Mouse (Mus musculus) embryonic facial prominence, embryonic 14.5 days (tissue): ENCODE data around the gene Foxp4. TPM values are rescaled to one million over a fixed set of nuclear protein-coding genes. Genes with fewer than 3 reads are reported as not detected.
A peak's percentile ranks its signal among the peaks of the same experiment; 100 is the strongest.

Experiments
- ATAC-seq: fragments of 200-750 bp; cut with Nextera tagmentation; 2 replicates; pipeline ENCODE4 v1.8.0; 2017; ENCODE audit warnings: low read depth, moderate number of reproducible peaks, moderate TSS enrichment
- DNase-seq: peaks from one replicate; pipeline ENCODE4 v3.0.0-alpha.2; 2015; ENCODE audit warnings: low spot score
- H3K27ac ChIP-seq: fragments of 300-500 bp; sonication (generic); replicated peaks from 2 replicates; pipeline ENCODE4 v1.5.1; 2014; ENCODE audit warnings: low read depth, mild to moderate bottlenecking, low read length, moderate library complexity
- H3K27me3 ChIP-seq: fragments of 300-500 bp; sonication (generic); replicated peaks from 2 replicates; pipeline ENCODE4 v1.6.1; 2014; ENCODE audit warnings: low read length; ENCODE audit not compliant: control insufficient read depth, insufficient read depth
- H3K36me3 ChIP-seq: fragments of 300-500 bp; sonication (generic); 2 replicates; pipeline ENCODE4 v1.6.1; 2014; ENCODE audit warnings: low read length, mixed read lengths; ENCODE audit not compliant: control insufficient read depth, insufficient read depth
- H3K4me1 ChIP-seq: fragments of 300-500 bp; sonication (generic); 2 replicates; pipeline ENCODE4 v1.6.1; 2014; ENCODE audit warnings: antibody characterized with exemption, low read length; ENCODE audit not compliant: control insufficient read depth, insufficient read depth
- H3K4me2 ChIP-seq: fragments of 300-500 bp; sonication (generic); 2 replicates; pipeline ENCODE4 v1.6.1; 2014; ENCODE audit warnings: low read depth, mild to moderate bottlenecking, low read length, moderate library complexity, mixed read lengths
- H3K4me3 ChIP-seq: fragments of 300-500 bp; sonication (generic); 2 replicates; pipeline ENCODE4 v1.5.1; 2014; ENCODE audit warnings: low read depth, mild to moderate bottlenecking, low read length
- H3K9ac ChIP-seq: fragments of 300-500 bp; sonication (generic); 2 replicates; pipeline ENCODE4 v1.6.1; 2014; ENCODE audit warnings: low read depth, mild to moderate bottlenecking, low read length, moderate library complexity, mixed read lengths
- H3K9me3 ChIP-seq: fragments of 300-500 bp; sonication (generic); 2 replicates; pipeline ENCODE4 v1.6.1; 2016; ENCODE audit warnings: low read length; ENCODE audit not compliant: control insufficient read depth
- WGBS: fragments of 180-500 bp; shearing (Covaris S2); extraction: QIAGEN DNeasy Blood & Tissue Kit; methylation state at CpG from one replicate; pipeline ENCODE4 v1.1.7; 2014; 5-methylcytosine and 5-hydroxymethylcytosine counted together
- polyA plus RNA-seq: library from polyadenylated mRNA; unstranded; fragments of >200 nt; fragmentation: Nextera tagmentation; extraction: Ambion mirVana; gene quantifications from 2 replicates; pipeline ENCODE4 v1.2.1, GENCODE M21; 2014

Foxp4 gene
- polyA plus RNA-seq, 1 experiment from 2014 or later = 21.0 TPM

DNA sequence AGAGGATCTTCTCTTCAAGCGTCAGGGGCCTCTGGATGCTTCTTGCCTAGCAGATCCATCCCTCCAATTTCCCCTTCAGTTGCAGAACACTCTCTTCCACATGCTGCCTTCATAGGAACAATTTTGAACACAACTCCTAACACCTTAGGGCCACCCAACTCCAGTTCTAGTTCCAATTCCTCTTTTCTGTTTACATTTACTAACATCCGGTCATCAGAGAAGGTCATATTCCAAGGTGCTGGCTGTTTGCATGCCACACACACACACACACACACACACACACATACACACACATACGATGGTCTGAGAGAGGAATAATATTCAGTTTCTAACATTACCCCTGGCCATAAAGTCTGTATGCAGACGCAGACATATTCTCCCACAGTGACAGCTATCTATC, 17.6 kb upstream of the Foxp4 start:
- DNase-seq = no peak
- Histone ChIP-seq H3K36me3 (no peaks in the 10 kb centered on the region), H3K9ac (no peak overlapping the region), H3K27ac (no peak overlapping the region), H3K4me3 (no peak overlapping the region), H3K4me1 (peaks cover under 1% of the 10 kb centered on the region; the same call in 1 of the 2 replicates), H3K27me3 (0 out of 2 replicates have a peak, but pooled peaks cover under 1% of the 10 kb centered on the region), H3K4me2 (no peak overlapping the region), H3K9me3 (no peaks in the 10 kb centered on the region)
- ATAC-seq = no peak
- WGBS = 80% methylated on average over 4 of the region's 4 CpGs

- Histone ChIP-seq H3K27me3 (no peaks in the 10 kb centered on the region), H3K4me1 (no peaks in the 10 kb centered on the region), H3K9me3 (no peaks in the 10 kb centered on the region), H3K9ac (no peak overlapping the region), H3K4me3 (no peak overlapping the region), H3K4me2 (no peak overlapping the region), H3K27ac (no peak overlapping the region), H3K36me3 (no peaks in the 10 kb centered on the region)
- WGBS = 54% methylated on average over 6 of the region's 6 CpGs
- ATAC-seq = no peak
- DNase-seq = no peak
These were observed 14.4 kb upstream of the Foxp4 start for GRCm38 (mm10) chr17:47938839-47939238.

DNA sequence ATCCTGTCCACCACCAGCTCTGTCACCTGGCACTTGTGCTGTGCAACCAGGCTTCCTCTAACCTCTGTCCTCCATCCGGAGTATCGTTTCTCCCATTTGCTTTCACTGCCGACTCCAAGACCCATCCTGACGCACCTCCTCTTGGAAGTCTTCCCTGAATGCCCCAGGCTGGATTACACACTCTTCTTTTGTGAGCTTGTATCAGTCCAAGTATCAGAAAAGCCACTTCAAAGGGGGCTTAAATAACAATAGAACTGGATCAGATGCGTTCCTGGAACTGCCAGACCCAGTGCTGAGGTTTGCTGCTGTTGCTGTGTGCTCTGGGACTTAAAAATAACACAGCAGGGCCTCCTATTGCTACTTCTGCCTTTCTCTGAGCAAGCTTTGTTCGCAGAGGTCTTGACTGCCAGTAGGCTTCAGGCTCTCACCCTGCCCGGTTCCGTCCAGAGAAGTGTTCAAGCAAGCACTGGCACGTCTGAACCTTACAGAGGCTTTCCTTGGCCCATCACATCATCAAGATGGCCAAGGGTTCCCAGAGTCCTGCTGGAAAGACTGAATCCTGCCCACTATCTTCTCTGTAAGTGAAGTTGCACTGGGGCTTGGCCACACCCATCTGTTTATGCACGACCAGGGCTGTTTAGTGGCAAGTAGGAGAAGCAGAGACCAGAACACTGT, 13.6 kb upstream of the Foxp4 start:
- no peak overlapping the region for H3K4me2 ChIP-seq
- 32% methylated on average over 10 of the region's 10 CpGs for WGBS
- no peaks in the 10 kb centered on the region for H3K4me1 ChIP-seq
- H3K27me3 ChIP-seq = no peaks in the 10 kb centered on the region
- no peak overlapping the region for H3K9ac ChIP-seq
- H3K27ac ChIP-seq = no peak overlapping the region
- no peak for ATAC-seq
- DNase-seq = no peak
- H3K4me3 ChIP-seq = no peak overlapping the region
- no peaks in the 10 kb centered on the region for H3K36me3 ChIP-seq
- H3K9me3 ChIP-seq = no peaks in the 10 kb centered on the region

- no peaks in the 10 kb centered on the region for H3K4me1 ChIP-seq
- H3K36me3 ChIP-seq = no peaks in the 10 kb centered on the region
- no peak overlapping the region for H3K4me2 ChIP-seq
- ATAC-seq = no peak
- 76% methylated on average over 4 of the region's 4 CpGs for WGBS
- no peak overlapping the region for H3K4me3 ChIP-seq
- H3K9ac ChIP-seq = no peak overlapping the region
- no peak for DNase-seq
- H3K27ac ChIP-seq = no peak overlapping the region
- no peaks in the 10 kb centered on the region for H3K9me3 ChIP-seq
- no peaks in the 10 kb centered on the region for H3K27me3 ChIP-seq
These were observed 12.1 kb upstream of the Foxp4 start for GRCm38 (mm10) chr17:47936591-47936990.

DNA sequence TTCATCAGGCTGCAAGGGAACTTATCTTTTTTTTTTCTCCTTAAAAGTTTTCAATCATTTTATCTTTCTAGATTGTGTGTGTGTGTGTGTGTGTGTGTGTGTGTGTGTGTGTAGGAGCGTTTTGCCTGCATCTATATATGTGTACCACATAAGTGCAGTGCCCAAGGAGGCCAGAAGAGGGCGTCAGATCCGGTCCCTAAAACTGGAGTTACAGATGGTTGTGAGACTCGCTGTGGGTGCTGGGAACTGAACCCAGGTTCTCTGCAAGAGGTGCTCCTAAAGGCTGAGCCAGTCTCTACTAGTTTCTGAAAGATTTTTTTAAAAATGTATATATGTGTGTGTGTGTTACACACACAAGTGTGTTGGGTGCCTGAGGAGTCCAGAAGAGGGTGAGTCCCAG, 5.0 kb upstream of the Foxp4 start:
- H3K4me3 ChIP-seq = no peak overlapping the region

DNA sequence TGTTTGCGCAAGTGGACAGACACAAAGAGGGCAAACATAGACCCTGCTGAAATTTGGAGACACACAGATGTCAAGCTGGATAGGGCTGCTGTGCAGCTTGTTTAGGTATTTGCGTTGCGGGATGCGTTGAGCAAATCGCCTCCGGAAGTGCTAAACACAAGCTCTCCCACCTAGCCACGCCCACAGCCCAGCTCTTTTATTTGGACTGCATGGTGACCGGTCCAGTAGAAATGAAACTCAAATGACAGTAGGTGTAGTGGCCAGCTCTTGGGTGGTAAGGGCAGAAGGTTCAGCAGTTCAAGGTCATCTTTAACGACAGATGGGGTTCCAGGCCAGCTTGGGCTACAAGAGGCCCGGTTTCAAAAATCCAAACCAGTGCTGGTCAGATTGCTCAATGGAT, 1.5 kb upstream of the Foxp4 start:
- Histone ChIP-seq H3K4me2 (peak overlapping the region; percentile 91), H3K36me3 (no peaks in the 10 kb centered on the region), H3K9me3 (0 out of 2 replicates have a peak, but pooled peaks cover 4% of the 10 kb centered on the region), H3K9ac (peak overlapping the region; percentile 86; the same call in 1 of the 2 replicates), H3K4me1 (peaks cover 21% of the 10 kb centered on the region), H3K27ac (no peak overlapping the region; the same call in 1 of the 2 replicates), H3K4me3 (peak overlapping the region; percentile 79; the same call in 1 of the 2 replicates), H3K27me3 (no peaks in the 10 kb centered on the region)
- 36% methylated on average over 10 of the region's 10 CpGs for WGBS
- ATAC-seq = no peak
- DNase-seq = peak; percentile 20

More for the DNA sequence above, 5.0 kb upstream of the Foxp4 start:
- Histone ChIP-seq H3K27me3 (no peaks in the 10 kb centered on the region), H3K27ac (no peak overlapping the region), H3K4me1 (peaks cover 6% of the 10 kb centered on the region), H3K36me3 (no peaks in the 10 kb centered on the region), H3K4me2 (no peak overlapping the region), H3K9ac (no peak overlapping the region), H3K9me3 (0 out of 2 replicates have a peak, but pooled peaks cover 4% of the 10 kb centered on the region)
- ATAC-seq = no peak
- DNase-seq = no peak
- 95% methylated on average over 4 of the region's 4 CpGs for WGBS

DNA sequence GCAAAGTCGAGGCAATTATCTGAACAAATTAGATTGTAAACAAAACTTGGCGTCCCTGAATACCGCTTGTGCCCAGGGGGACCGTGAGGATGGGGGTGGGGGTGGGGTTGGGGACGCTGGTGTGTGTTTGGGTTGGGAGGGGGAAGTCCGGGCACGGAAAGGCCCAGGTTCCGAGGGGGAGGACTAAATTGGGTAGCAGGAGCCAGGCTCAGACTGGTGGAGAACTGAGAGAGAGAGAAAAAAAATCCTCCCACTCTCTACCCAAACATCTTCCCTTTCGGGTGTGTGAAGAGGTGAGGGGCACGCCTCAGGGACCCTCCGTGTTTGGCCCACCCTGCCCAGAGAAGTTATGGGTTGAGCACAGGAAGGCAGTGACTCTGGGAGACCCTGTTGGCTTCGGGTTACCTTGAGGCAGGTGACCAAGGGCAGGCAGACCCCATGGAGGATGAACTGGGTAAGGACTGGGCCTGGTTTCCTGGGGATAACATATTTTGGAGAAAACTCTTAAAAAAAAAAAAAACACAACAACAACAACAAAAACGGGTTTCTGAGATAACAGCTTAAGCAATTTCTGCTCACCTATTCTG, 988 bp upstream of the Foxp4 start:
- Histone ChIP-seq H3K36me3 (no peaks in the 10 kb centered on the region), H3K9me3 (0 out of 2 replicates have a peak, but pooled peaks cover 4% of the 10 kb centered on the region), H3K9ac (peak overlapping the region; percentile 86), H3K4me1 (peaks cover 21% of the 10 kb centered on the region), H3K4me3 (peak overlapping the region; percentile 79), H3K27me3 (no peaks in the 10 kb centered on the region), H3K27ac (peak overlapping the region; percentile 94), H3K4me2 (peak overlapping the region; percentile 91)
- DNase-seq (no peak), ATAC-seq (no peak)
- 3% methylated on average over 12 of the region's 13 CpGs for WGBS

DNA sequence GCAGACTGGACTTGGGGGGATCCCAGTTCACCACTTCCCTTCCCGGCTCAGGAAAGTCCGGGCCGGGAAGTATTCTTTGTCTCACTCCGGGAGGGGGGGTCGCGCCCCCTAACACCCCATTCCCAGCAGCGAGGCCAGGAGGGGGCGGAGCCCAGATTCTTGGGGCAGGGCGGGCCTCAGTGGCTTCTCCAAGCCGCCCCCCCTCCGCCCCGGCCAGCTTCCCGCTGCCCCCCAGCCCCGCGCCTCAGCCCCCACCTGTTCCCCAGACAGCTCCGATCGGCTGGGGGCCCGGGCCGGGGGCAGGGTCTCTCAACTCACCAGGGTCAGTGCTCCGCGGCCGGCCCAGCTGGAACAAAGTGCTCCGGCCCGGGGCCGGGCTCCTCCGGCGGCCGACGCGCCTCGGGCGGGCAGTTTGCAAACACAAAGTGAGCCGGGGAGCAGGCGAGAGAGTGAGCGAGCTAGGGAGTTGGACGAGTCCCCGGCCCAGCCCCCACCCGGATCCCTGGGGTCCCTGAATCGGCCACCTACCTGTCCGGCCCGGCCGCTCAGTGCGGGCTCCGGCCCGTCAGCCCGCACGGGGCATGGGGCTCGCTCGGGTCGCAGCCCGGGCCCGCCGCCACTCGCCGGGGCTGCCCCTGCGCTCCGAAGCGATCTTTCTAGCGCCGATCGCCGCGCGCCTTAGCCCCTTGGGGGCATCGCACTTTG, 615 bp downstream of the Foxp4 start:
- Histone ChIP-seq H3K4me3 (peak overlapping the region; percentile 79), H3K9ac (peak overlapping the region; percentile 86), H3K9me3 (no peaks in the 10 kb centered on the region), H3K4me1 (peaks cover 21% of the 10 kb centered on the region), H3K4me2 (peak overlapping the region; percentile 91), H3K27ac (peak overlapping the region; percentile 94), H3K27me3 (no peaks in the 10 kb centered on the region), H3K36me3 (0 out of 2 replicates have a peak, but pooled peaks cover 9% of the 10 kb centered on the region)
- DNase-seq (peak; percentile 64), ATAC-seq (peak; percentile 46)
- 2% methylated on average over 18 of the region's 65 CpGs for WGBS
